Mouse (Mus musculus) liver, embryonic 13.5 days (tissue): ENCODE measurements around the gene Prmt8. TPM values are rescaled to one million over a fixed set of nuclear protein-coding genes. Genes with fewer than 3 reads are reported as not detected.

Source experiments
- ATAC-seq: fragments of 200-750 bp; cut with Nextera tagmentation; 2 replicates; pipeline ENCODE4 v1.8.0; 2017; ENCODE audit warnings: low read depth, mild to moderate bottlenecking, moderate number of reproducible peaks, moderate library complexity
- DNase-seq: peaks from one replicate; pipeline ENCODE4 v3.0.0; 2022
- H3K27ac ChIP-seq: fragments of 300-500 bp; sonication (generic); 2 replicates; pipeline ENCODE4 v1.5.1; 2015; ENCODE audit warnings: moderate library complexity, mild to moderate bottlenecking, inconsistent platforms
- H3K27me3 ChIP-seq: fragments of 300-500 bp; sonication (generic); 2 replicates; pipeline ENCODE4 v1.6.1; 2015; ENCODE audit warnings: mild to moderate bottlenecking, inconsistent platforms
- H3K36me3 ChIP-seq: fragments of 300-500 bp; sonication (generic); 2 replicates; pipeline ENCODE4 v1.6.1; 2015; ENCODE audit warnings: mild to moderate bottlenecking, inconsistent platforms
- H3K4me1 ChIP-seq: fragments of 300-500 bp; sonication (generic); replicated peaks from 2 replicates; pipeline ENCODE4 v1.6.1; 2015; ENCODE audit warnings: inconsistent platforms
- H3K4me2 ChIP-seq: fragments of 300-500 bp; sonication (generic); 2 replicates; pipeline ENCODE4 v1.6.1; 2015; ENCODE audit warnings: inconsistent platforms, mild to moderate bottlenecking, moderate library complexity
- H3K4me3 ChIP-seq: fragments of 300-500 bp; sonication (generic); replicated peaks from 2 replicates; pipeline ENCODE4 v1.5.1; 2015; ENCODE audit warnings: mild to moderate bottlenecking, inconsistent platforms
- H3K9ac ChIP-seq: fragments of 300-500 bp; sonication (generic); 2 replicates; pipeline ENCODE4 v1.6.1; 2015; ENCODE audit warnings: mild to moderate bottlenecking, inconsistent platforms
- H3K9me3 ChIP-seq: fragments of 300-500 bp; sonication (generic); replicated peaks from 2 replicates; pipeline ENCODE4 v1.6.1; 2016; ENCODE audit warnings: inconsistent platforms
- WGBS: fragments of 180-500 bp; shearing (Covaris S2); methylation state at CpG from one replicate; pipeline ENCODE4 v1.1.7; 2015; ENCODE audit not compliant: insufficient replicate concordance; 5-methylcytosine and 5-hydroxymethylcytosine counted together
- microRNA-seq: library from miRNA; unstranded; fragments of <30 nt; microRNA quantifications from one replicate; pipeline ENCODE4, GENCODE M21; 2016
- polyA plus RNA-seq: library from polyadenylated mRNA; unstranded; fragments of >200 nt; fragmentation: Nextera tagmentation; extraction: Ambion mirVana; gene quantifications from 2 replicates; pipeline ENCODE4 v1.2.1, GENCODE M21; 2015

Gene Prmt8
- polyA plus RNA-seq, 1 experiment from 2014 or later, result 0.05 TPM

DNA sequence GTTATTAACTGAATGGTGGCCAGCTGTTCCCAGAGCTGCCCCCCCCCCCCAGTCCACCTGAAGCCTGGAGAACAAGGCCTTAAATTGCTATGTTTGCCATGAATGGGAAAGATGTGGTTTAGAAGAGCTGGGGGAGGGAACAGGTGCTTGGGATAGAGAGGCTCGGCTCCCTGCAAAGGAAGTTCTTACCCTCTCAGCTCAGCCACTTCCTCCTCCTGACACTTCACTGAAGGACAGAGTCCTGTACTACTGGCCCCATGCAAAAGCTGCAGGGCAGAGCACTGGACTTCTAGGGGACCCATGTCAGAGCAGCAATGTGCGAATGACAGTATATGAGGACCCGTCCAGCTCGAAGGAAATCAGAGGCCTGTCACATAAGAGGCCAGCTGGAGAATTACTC lies 109.3 kb downstream of the Prmt8 start:
- Histone ChIP-seq H3K27ac (no peak overlapping the region), H3K9me3 (no peaks in the 10 kb centered on the region), H3K4me1 (no peaks in the 10 kb centered on the region), H3K4me3 (no peak overlapping the region), H3K4me2 (no peak overlapping the region), H3K9ac (no peak overlapping the region), H3K27me3 (no peaks in the 10 kb centered on the region), H3K36me3 (no peaks in the 10 kb centered on the region)
- 74% methylated on average over 4 of the region's 4 CpGs for WGBS
- DNase-seq (no peak), ATAC-seq (no peak)

DNA sequence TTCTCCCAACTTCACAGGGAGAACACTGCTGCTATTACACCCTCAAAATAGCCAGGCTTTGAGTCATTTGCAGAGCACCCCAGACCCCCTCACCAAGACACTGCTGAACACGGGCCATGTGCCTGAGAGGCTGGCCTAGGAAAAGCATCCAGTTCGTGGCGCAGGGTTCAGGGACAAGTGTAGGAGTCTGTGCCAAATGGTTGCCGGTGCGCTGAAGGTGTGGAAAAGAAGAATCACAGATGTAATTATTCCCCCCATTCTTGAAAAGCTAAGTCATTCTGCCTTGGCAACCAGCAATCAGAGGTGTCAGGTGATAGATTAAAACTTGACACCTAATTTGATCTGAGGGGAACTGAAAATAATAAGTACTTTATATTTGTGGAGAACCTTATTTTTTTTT lies 109.8 kb downstream of the Prmt8 start:
- no peak for DNase-seq
- H3K9ac ChIP-seq, result no peak overlapping the region
- no peak overlapping the region for H3K27ac ChIP-seq
- no peaks in the 10 kb centered on the region for H3K4me1 ChIP-seq
- no peaks in the 10 kb centered on the region for H3K9me3 ChIP-seq
- no peaks in the 10 kb centered on the region for H3K27me3 ChIP-seq
- ATAC-seq, result no peak
- no peaks in the 10 kb centered on the region for H3K36me3 ChIP-seq
- H3K4me3 ChIP-seq, result no peak overlapping the region
- 80% methylated on average over 5 of the region's 5 CpGs for WGBS
- H3K4me2 ChIP-seq, result no peak overlapping the region

DNA sequence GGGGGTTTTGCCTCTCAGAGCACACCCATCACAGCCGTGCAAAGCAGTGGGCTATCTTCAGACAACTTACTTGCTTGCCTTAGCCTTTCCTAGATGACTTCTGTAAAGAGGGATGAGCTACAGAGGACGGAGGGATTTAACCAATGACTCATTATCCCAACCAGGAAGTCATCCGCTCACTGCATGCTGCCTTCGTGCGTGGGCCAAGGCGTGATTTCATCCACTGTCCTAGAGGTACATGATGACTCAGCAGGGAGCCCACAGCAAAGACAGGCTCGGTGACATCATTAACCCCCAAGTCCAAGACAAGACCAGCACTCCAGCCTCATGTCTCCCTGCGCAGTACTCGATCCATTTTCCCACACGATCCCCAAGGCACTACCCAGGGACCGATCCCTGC lies 112.1 kb downstream of the Prmt8 start:
- H3K9ac ChIP-seq, result no peak overlapping the region
- H3K4me3 ChIP-seq, result no peak overlapping the region
- no peak overlapping the region for H3K27ac ChIP-seq
- no peaks in the 10 kb centered on the region for H3K9me3 ChIP-seq
- H3K27me3 ChIP-seq, result no peaks in the 10 kb centered on the region
- H3K4me1 ChIP-seq, result no peaks in the 10 kb centered on the region
- no peak for DNase-seq
- no peak overlapping the region for H3K4me2 ChIP-seq
- WGBS, result 82% methylated on average over 11 of the region's 11 CpGs
- no peak for ATAC-seq
- no peaks in the 10 kb centered on the region for H3K36me3 ChIP-seq

DNA sequence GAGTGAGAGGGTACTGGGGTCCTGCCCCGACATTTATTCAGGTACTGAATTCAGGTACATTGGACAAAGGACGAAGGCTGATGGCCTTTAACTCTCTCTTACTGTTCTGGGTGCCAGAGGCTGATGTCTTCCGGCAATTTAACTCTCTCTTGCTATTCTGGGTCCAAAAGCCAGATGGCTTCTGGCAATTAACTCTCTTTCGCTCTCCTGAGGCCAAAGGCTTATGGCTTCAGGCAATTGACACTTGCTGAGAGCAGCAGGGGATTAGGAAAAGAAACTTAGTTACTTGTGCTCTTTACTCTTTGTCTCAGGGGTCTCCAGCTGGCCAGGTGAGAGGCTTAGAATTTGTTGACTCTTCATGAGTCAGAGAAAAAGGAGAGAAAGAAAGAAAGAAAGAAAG lies 113.3 kb downstream of the Prmt8 start:
- 66% methylated on average over 4 of the region's 4 CpGs for WGBS
- Histone ChIP-seq H3K4me1 (no peaks in the 10 kb centered on the region), H3K4me3 (no peak overlapping the region), H3K9me3 (no peaks in the 10 kb centered on the region), H3K9ac (no peak overlapping the region), H3K27me3 (no peaks in the 10 kb centered on the region), H3K27ac (no peak overlapping the region), H3K4me2 (no peak overlapping the region), H3K36me3 (no peaks in the 10 kb centered on the region)
- DNase-seq (no peak), ATAC-seq (no peak)

DNA sequence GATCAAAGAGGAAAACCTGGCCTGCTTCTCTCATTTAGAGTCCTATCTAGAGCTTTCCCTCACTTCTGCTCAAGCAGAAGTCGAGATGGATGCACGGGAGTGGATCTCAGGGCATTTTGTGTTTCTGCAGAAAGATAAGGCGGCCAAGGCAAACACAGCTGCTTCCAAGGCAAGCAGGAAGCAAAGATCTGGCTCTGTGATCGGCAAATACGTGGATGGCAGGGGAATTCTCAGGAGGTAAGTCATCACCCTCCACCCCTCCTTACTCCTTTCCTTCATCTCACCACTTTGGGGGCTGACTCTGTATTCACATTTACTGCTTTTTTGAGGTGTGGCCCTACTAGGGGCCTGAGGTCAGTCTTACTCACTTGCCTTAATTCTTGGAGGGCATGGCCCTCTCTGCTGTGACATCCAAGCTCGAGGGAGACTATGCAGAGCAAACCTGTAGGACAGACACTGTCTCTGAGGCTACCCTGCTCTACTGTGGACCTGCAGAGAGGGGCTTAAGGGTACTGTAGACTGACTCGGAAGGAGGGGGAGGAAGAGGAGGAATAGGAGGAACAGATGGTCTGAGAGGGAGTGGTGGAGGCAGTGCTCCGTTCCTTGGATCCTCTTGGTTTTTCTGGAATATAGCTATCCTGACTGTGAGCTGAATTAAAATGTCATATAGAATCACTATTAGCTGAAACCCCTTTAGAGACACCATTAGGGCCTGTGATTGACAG lies 128.0 kb downstream of the Prmt8 start:
- H3K4me3 ChIP-seq, result no peak overlapping the region
- 56% methylated on average over 8 of the region's 8 CpGs for WGBS
- H3K4me1 ChIP-seq, result no peaks in the 10 kb centered on the region
- H3K27me3 ChIP-seq, result no peaks in the 10 kb centered on the region
- ATAC-seq (no peak), DNase-seq (no peak)
- no peak overlapping the region for H3K27ac ChIP-seq
- H3K4me2 ChIP-seq, result no peak overlapping the region
- H3K36me3 ChIP-seq, result no peaks in the 10 kb centered on the region
- H3K9ac ChIP-seq, result no peak overlapping the region
- no peaks in the 10 kb centered on the region for H3K9me3 ChIP-seq

Small RNA genes within 50 kb of the gene (microRNA-seq; reads per million reads assigned to microRNA genes)
- gene Mir7233, result not detected

Other genes starting within 250 kb of the Prmt8 start
- gene Cracr2a, start 208.1 kb downstream of the Prmt8 start, polyA plus RNA-seq, result 0.79 and 0.88 TPM in 2 replicates
- gene Tspan11, start 118.1 kb upstream of the Prmt8 start, polyA plus RNA-seq, result 0.17 and 0.21 TPM in 2 replicates